In genomic region chr7:67700846-67701245, GRCm38 (mm10) we compare ENCODE assay signal across 8 mouse cellular contexts. TPM values are rescaled to one million over a fixed set of nuclear protein-coding genes. Genes with fewer than 3 reads are reported as not detected.
DNase-seq lines count a peak whose midpoint lies in the region; ATAC-seq and TF ChIP-seq lines count a peak whose summit lies in the region.

No protein-coding gene starts in this region.

- H3K4me3 ChIP-seq in left cerebral cortex, adult 2 months: no peak overlapping the region
- no peak overlapping the region for H3K4me3 ChIP-seq in forebrain, embryonic 16.5 days (replicated peaks; ENCODE audit: low read length)
- no peak overlapping the region for H3K4me3 ChIP-seq in intestine, postnatal 0 days (ENCODE audit: low read depth, low read length)

- H3K4me2 ChIP-seq in forebrain, embryonic 16.5 days (ENCODE audit: low read length): no peak overlapping the region
- H3K4me2 ChIP-seq in intestine, postnatal 0 days (replicated peaks; ENCODE audit: low read depth): no peak overlapping the region

- TF ChIP-seq CTCF in left cerebral cortex, adult 2 months (IDR thresholded peaks at IDR 0.05): peak; percentile 65
- peak; percentile 76 for TF ChIP-seq CTCF in intestine, postnatal 0 days (IDR thresholded peaks at IDR 0.05; ENCODE audit: low read depth)

- no peaks in the 10 kb centered on the region for H3K36me3 ChIP-seq in forebrain, embryonic 16.5 days (ENCODE audit: control insufficient read depth, insufficient read depth)
- H3K36me3 ChIP-seq in intestine, postnatal 0 days (ENCODE audit: control insufficient read depth, insufficient read depth): peaks cover 15% of the 10 kb centered on the region; the same call in 1 of the 2 replicates

- intact Hi-C loops in left cerebral cortex, adult 2 months (cut with DNase I): no loop called here
- intact Hi-C loops in left cerebral cortex, postnatal 25 days (cut with DNase I): loop anchor here (1.0 kb wide), 1 partner anchor 29 kb away; no protein-coding TSS in a partner anchor

- no peak overlapping the region for H3K27ac ChIP-seq in left cerebral cortex, adult 2 months
- H3K27ac ChIP-seq in forebrain, embryonic 16.5 days (ENCODE audit: low read length): no peak overlapping the region
- H3K27ac ChIP-seq in intestine, postnatal 0 days (ENCODE audit: low read depth, low read length): no peak overlapping the region

- 0 out of 2 replicates have a peak, but pooled peaks have one; percentile 49 for ATAC-seq in forebrain, embryonic 16.5 days
- ATAC-seq in intestine, postnatal 0 days: 0 out of 2 replicates have a peak, but pooled peaks have one; percentile 30

- H3K9me3 ChIP-seq in forebrain, embryonic 16.5 days (ENCODE audit: control insufficient read depth, low read length): no peaks in the 10 kb centered on the region
- H3K9me3 ChIP-seq in intestine, postnatal 0 days (ENCODE audit: control insufficient read depth): no peaks in the 10 kb centered on the region

- H3K27me3 ChIP-seq in forebrain, embryonic 16.5 days (replicated peaks; ENCODE audit: control insufficient read depth, insufficient read depth, low read length): no peaks in the 10 kb centered on the region
- no peaks in the 10 kb centered on the region for H3K27me3 ChIP-seq in intestine, postnatal 0 days (replicated peaks; ENCODE audit: control insufficient read depth, insufficient read depth, low read length)

- H3K4me1 ChIP-seq in forebrain, embryonic 16.5 days (replicated peaks; ENCODE audit: control insufficient read depth, insufficient read depth, low read length): no peaks in the 10 kb centered on the region
- H3K4me1 ChIP-seq in intestine, postnatal 0 days (replicated peaks; ENCODE audit: control insufficient read depth, insufficient read depth, low read length): no peaks in the 10 kb centered on the region

- peak; percentile 23 to 31 for DNase-seq in left cerebral cortex, adult 2 months (ENCODE audit: extremely low spot score in 1 of 2, low spot score in 2 of 2)
- no peak for DNase-seq in left cerebral cortex, postnatal 25 days (ENCODE audit: low spot score in 2 of 2)
- DNase-seq in adipocyte (ENCODE audit: low spot score): peak; percentile 28
- DNase-seq in lung, postnatal 25 days (ENCODE audit: low spot score): peak; percentile 76
- DNase-seq in testis, postnatal 10 days (ENCODE audit: low spot score): peak; percentile 74
- no peak for DNase-seq in right cerebral cortex, postnatal 36 days (ENCODE audit: low spot score in 2 of 2)

- no peak overlapping the region for H3K9ac ChIP-seq in forebrain, embryonic 16.5 days (replicated peaks; ENCODE audit: low read depth, low read length)
- no peak overlapping the region for H3K9ac ChIP-seq in intestine, postnatal 0 days (ENCODE audit: low read depth, low read length)

RNA-seq across cellular contexts. Expression of gene Ttc23, which starts 53.6 kb away (rescaled TPM):
- total RNA-seq in left cerebral cortex, adult 2 months (2021): 1 to 10 TPM; 6.1 to 9.0 TPM
- 10 to 100 TPM in 1 of 2 experiments, 1 to 10 TPM in 1; 7.1 to 10.3 TPM for total RNA-seq in left cerebral cortex, postnatal 25 days (2021)
- 8.4 and 10.6 TPM in 2 replicates for polyA plus RNA-seq in forebrain, embryonic 16.5 days (2015; fragmentation: Nextera tagmentation; extraction: Ambion mirVana)
- polyA plus RNA-seq in intestine, postnatal 0 days (2015; fragmentation: Nextera tagmentation; extraction: Ambion mirVana): 8.6 and 9.4 TPM in 2 replicates

RNA-seq across cellular contexts. Expression of gene Lrrc28, which starts 55.8 kb away (rescaled TPM):
- total RNA-seq in left cerebral cortex, adult 2 months (2021): 10 to 100 TPM; 36.9 to 38.1 TPM
- 10 to 100 TPM; 33.8 to 36.8 TPM for total RNA-seq in left cerebral cortex, postnatal 25 days (2021)
- polyA plus RNA-seq in forebrain, embryonic 16.5 days (2015; fragmentation: Nextera tagmentation; extraction: Ambion mirVana): 31.9 and 34.3 TPM in 2 replicates
- 16.1 and 17.2 TPM in 2 replicates for polyA plus RNA-seq in intestine, postnatal 0 days (2015; fragmentation: Nextera tagmentation; extraction: Ambion mirVana)

RNA-seq across cellular contexts. Expression of gene Synm, which starts 58.7 kb away (rescaled TPM):
- 10 to 100 TPM; 16.0 to 19.2 TPM for total RNA-seq in left cerebral cortex, adult 2 months (2021)
- 10 to 100 TPM; 16.8 to 17.6 TPM for total RNA-seq in left cerebral cortex, postnatal 25 days (2021)
- polyA plus RNA-seq in forebrain, embryonic 16.5 days (2015; fragmentation: Nextera tagmentation; extraction: Ambion mirVana): 5.1 and 5.7 TPM in 2 replicates
- polyA plus RNA-seq in intestine, postnatal 0 days (2015; fragmentation: Nextera tagmentation; extraction: Ambion mirVana): 12.6 and 14.8 TPM in 2 replicates

Comparison
In these comparisons a context has a peak if more than half of its experiments do, and no peak if none do; other contexts are left out.
1. DNase-seq: peak in left cerebral cortex, adult 2 months (2 of 2), adipocyte (single experiment), lung, postnatal 25 days (single experiment) and testis, postnatal 10 days (single experiment); none in left cerebral cortex, postnatal 25 days (0 of 2) and right cerebral cortex, postnatal 36 days (0 of 2).